Comparison of ENCODE assay signal across 22 mouse cellular contexts in the genomic region with DNA sequence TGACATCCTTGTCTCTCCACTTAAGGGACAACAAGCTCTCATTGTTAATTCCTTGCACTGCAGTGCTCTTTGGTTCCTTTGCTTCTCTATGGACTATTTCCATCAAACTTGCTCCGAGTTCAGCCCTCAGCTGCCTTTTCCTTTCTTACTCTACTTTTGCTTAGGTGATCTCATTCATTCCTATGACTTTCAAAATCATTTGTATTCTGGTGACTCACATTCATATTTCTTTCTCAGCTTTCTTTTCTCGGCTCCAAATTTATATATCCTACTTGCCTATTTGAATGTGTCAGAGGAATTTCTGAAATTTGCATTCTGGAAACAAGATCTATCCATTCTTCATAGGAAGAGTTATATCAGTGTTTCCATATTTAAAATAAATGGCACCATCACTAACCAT.
A peak's percentile ranks its signal among the peaks of the same experiment; 100 is the strongest.
DNase-seq lines count a peak whose midpoint lies in the region; ATAC-seq and TF ChIP-seq lines count a peak whose summit lies in the region.
"Had no signal": no experiment of that assay in that cellular context is flagged by ENCODE, and none has a peak within 500 bp of the region (broad histone marks: within the 10 kb centered on the region; RNA-seq: fewer than 3 reads in every experiment).

No protein-coding gene starts in this region.

- DNase-seq in frontal cortex, postnatal 14 days (ENCODE audit: low spot score in 2 of 2) = no peak
- peak; percentile 14 for DNase-seq in brain, adult 2 months (ENCODE audit: low read depth, low spot score)
- DNase-seq in telencephalon, adult 2 months (ENCODE audit: low read depth, low spot score) = peak; percentile 10
- DNase-seq in hindbrain, postnatal 0 days (ENCODE audit: low spot score) = no peak
- no peak for DNase-seq in cerebellum, postnatal 36 days
- DNase-seq: adrenal gland, adult 2 months; adrenal gland, adult 8-10 months; adrenal gland, postnatal 10 days; adrenal gland, postnatal 14 days; adrenal gland, postnatal 25 days; adrenal gland, postnatal 36 days; B cell, adult 2 months; cerebellum, adult 11 months; cerebellum, adult 11-12 months; cerebellum, adult 18-20 months; cerebellum, adult 2 months had no signal

- peak; percentile 91 for ATAC-seq in frontal cortex, adult (ENCODE audit: low TSS enrichment)
- no peak for ATAC-seq in hindbrain, postnatal 0 days
- ATAC-seq: activated CD4-positive, CD25-positive, alpha-beta regulatory T cell, adult 4 months; CD4-positive, CD25-positive, alpha-beta regulatory T cell, adult 4 months; Patski had no signal

- no peaks in the 10 kb centered on the region for H3K9me3 ChIP-seq in hindbrain, postnatal 0 days (ENCODE audit: low read length)
- H3K9me3 ChIP-seq: G1E had no signal

- no peak overlapping the region for H3K4me3 ChIP-seq in hindbrain, postnatal 0 days (ENCODE audit: low read length)

- H3K27ac ChIP-seq in hindbrain, postnatal 0 days = no peak overlapping the region

- no peaks in the 10 kb centered on the region for H3K36me3 ChIP-seq in hindbrain, postnatal 0 days (ENCODE audit: insufficient read depth, low read length)
- H3K36me3 ChIP-seq: G1E had no signal

- H3K27me3 ChIP-seq in hindbrain, postnatal 0 days (ENCODE audit: insufficient read depth, low read length) = no peaks in the 10 kb centered on the region
- H3K27me3 ChIP-seq: CH12.LX had no signal

- TF ChIP-seq CTCF in hindbrain, postnatal 0 days (IDR thresholded peaks at IDR 0.05; ENCODE audit: low read depth) = no peak

- no peak overlapping the region for H3K9ac ChIP-seq in hindbrain, postnatal 0 days (replicated peaks; ENCODE audit: low read length)

- H3K4me2 ChIP-seq in hindbrain, postnatal 0 days (ENCODE audit: low read depth, low read length) = no peak overlapping the region

- 81% methylated on average over 2 of the region's 2 CpGs for WGBS in hindbrain, postnatal 0 days

- H3K4me1 ChIP-seq in hindbrain, postnatal 0 days (ENCODE audit: insufficient read depth, low read length) = no peaks in the 10 kb centered on the region

Comparison
In these comparisons a context has a peak if more than half of its experiments do, and no peak if none do; other contexts are left out.
1. DNase-seq: peak in brain, adult 2 months (single experiment) and telencephalon, adult 2 months (single experiment); none in frontal cortex, postnatal 14 days (0 of 2), hindbrain, postnatal 0 days (single experiment) and cerebellum, postnatal 36 days (0 of 2).